Mouse (Mus musculus): ENCODE measurements at regions not wholly inside any gene's neighbourhood (a gene's known extent, or its start where the extent isn't known, plus 50 kb on each side); places are given as distances from the start of the nearest gene placed in this dataset.

GRCm38 (mm10) chr15:85669652-85670175, 65.1 kb upstream of the Ppara start:
- Histone ChIP-seq H3K4me1 (ENCODE audit: control insufficient read depth, insufficient read depth, insufficient read length) (peaks cover 18% of the 10 kb centered on the region), H3K36me3 (ENCODE audit: control insufficient read depth, insufficient read depth, low read length) (no peaks in the 10 kb centered on the region; the same call in 1 of the 2 replicates), H3K27ac (ENCODE audit: insufficient read depth, low read length) (peak overlapping the region; percentile 93), H3K27me3 (ENCODE audit: control insufficient read depth, insufficient read depth, low read length) (peaks cover 20% of the 10 kb centered on the region), H3K4me3 (ENCODE audit: extremely low read depth, insufficient read depth, insufficient read length) (peak overlapping the region; percentile 67)
- TF ChIP-seq CTCF (IDR thresholded peaks at IDR 0.05; ENCODE audit: extremely low read depth, insufficient read depth, insufficient read length, insufficient replicate concordance) (no peak), POLR2A (IDR thresholded peaks at IDR 0.05; ENCODE audit: low read depth, low read length) (no peak)
- DNase-seq (ENCODE audit: low read depth in 1 of 2, low spot score in 2 of 2), result no peak
- 32% methylated on average over 15 of the region's 15 CpGs for WGBS

- TF ChIP-seq POLR2A (IDR thresholded peaks at IDR 0.05; ENCODE audit: low read depth, low read length), result no peak
- no peak for TF ChIP-seq CTCF (IDR thresholded peaks at IDR 0.05; ENCODE audit: extremely low read depth, insufficient read depth, insufficient read length, insufficient replicate concordance)
These were observed 64.5 kb upstream of the Ppara start for GRCm38 (mm10) chr15:85670176-85670788.

GRCm38 (mm10) chr15:85670789-85671700, 63.7 kb upstream of the Ppara start:
- H3K27ac ChIP-seq (ENCODE audit: insufficient read depth, low read length), result peak overlapping the region; percentile 75

More at GRCm38 (mm10) chr15:85670176-85670788, 64.5 kb upstream of the Ppara start:
- peaks cover 18% of the 10 kb centered on the region for H3K4me1 ChIP-seq (ENCODE audit: control insufficient read depth, insufficient read depth, insufficient read length)
- H3K27ac ChIP-seq (ENCODE audit: insufficient read depth, low read length), result peak overlapping the region; percentile 93
- H3K4me3 ChIP-seq (ENCODE audit: extremely low read depth, insufficient read depth, insufficient read length), result peak overlapping the region; percentile 67
- H3K27me3 ChIP-seq (ENCODE audit: control insufficient read depth, insufficient read depth, low read length), result peaks cover 20% of the 10 kb centered on the region
- no peak for DNase-seq (ENCODE audit: low read depth in 1 of 2, low spot score in 2 of 2)
- under 1% methylated on average over 64 of the region's 64 CpGs for WGBS
- H3K36me3 ChIP-seq (ENCODE audit: control insufficient read depth, insufficient read depth, low read length), result no peaks in the 10 kb centered on the region; the same call in 1 of the 2 replicates

GRCm38 (mm10) chr15:85671701-85672191, 63.0 kb upstream of the Ppara start:
- no peaks in the 10 kb centered on the region; the same call in 1 of the 2 replicates for H3K36me3 ChIP-seq (ENCODE audit: control insufficient read depth, insufficient read depth, low read length)
- DNase-seq (ENCODE audit: low read depth in 1 of 2, low spot score in 2 of 2), result no peak
- H3K4me3 ChIP-seq (ENCODE audit: extremely low read depth, insufficient read depth, insufficient read length), result peak overlapping the region; percentile 67
- H3K27me3 ChIP-seq (ENCODE audit: control insufficient read depth, insufficient read depth, low read length), result peaks cover 20% of the 10 kb centered on the region
- H3K27ac ChIP-seq (ENCODE audit: insufficient read depth, low read length), result peak overlapping the region; percentile 75
- peaks cover 18% of the 10 kb centered on the region for H3K4me1 ChIP-seq (ENCODE audit: control insufficient read depth, insufficient read depth, insufficient read length)
- 2% methylated on average over 50 of the region's 50 CpGs for WGBS
- TF ChIP-seq POLR2A (IDR thresholded peaks at IDR 0.05; ENCODE audit: low read depth, low read length), result no peak

More at GRCm38 (mm10) chr15:85670789-85671700, 63.7 kb upstream of the Ppara start:
- Histone ChIP-seq H3K4me3 (ENCODE audit: extremely low read depth, insufficient read depth, insufficient read length) (peak overlapping the region; percentile 67), H3K36me3 (ENCODE audit: control insufficient read depth, insufficient read depth, low read length) (no peaks in the 10 kb centered on the region; the same call in 1 of the 2 replicates), H3K27me3 (ENCODE audit: control insufficient read depth, insufficient read depth, low read length) (peaks cover 20% of the 10 kb centered on the region), H3K4me1 (ENCODE audit: control insufficient read depth, insufficient read depth, insufficient read length) (peaks cover 18% of the 10 kb centered on the region)
- 1% methylated on average over 129 of the region's 141 CpGs for WGBS
- DNase-seq (ENCODE audit: low read depth in 1 of 2, low spot score in 2 of 2), result no peak
- TF ChIP-seq POLR2A (IDR thresholded peaks at IDR 0.05; ENCODE audit: low read depth, low read length), result no peak
- no peak for TF ChIP-seq CTCF (IDR thresholded peaks at IDR 0.05; ENCODE audit: extremely low read depth, insufficient read depth, insufficient read length, insufficient replicate concordance)

GRCm38 (mm10) chr15:85672376-85672775, 62.4 kb upstream of the Ppara start:
- Histone ChIP-seq H3K4me3 (ENCODE audit: extremely low read depth, insufficient read depth, insufficient read length) (no peak overlapping the region; the same call in none of the 2 replicates), H3K27ac (ENCODE audit: insufficient read depth, low read length) (no peak overlapping the region), H3K4me1 (ENCODE audit: control insufficient read depth, insufficient read depth, insufficient read length) (peaks cover 18% of the 10 kb centered on the region), H3K36me3 (ENCODE audit: control insufficient read depth, insufficient read depth, low read length) (no peaks in the 10 kb centered on the region; the same call in 1 of the 2 replicates), H3K27me3 (ENCODE audit: control insufficient read depth, insufficient read depth, low read length) (peaks cover 20% of the 10 kb centered on the region)
- DNase-seq (ENCODE audit: low read depth in 1 of 2, low spot score in 2 of 2), result no peak
- 62% methylated on average over 3 of the region's 3 CpGs for WGBS
- no peak for TF ChIP-seq CTCF (IDR thresholded peaks at IDR 0.05; ENCODE audit: extremely low read depth, insufficient read depth, insufficient read length, insufficient replicate concordance)
- TF ChIP-seq POLR2A (IDR thresholded peaks at IDR 0.05; ENCODE audit: low read depth, low read length), result no peak

- TF ChIP-seq CTCF (IDR thresholded peaks at IDR 0.05; ENCODE audit: extremely low read depth, insufficient read depth, insufficient read length, insufficient replicate concordance) (no peak), POLR2A (IDR thresholded peaks at IDR 0.05; ENCODE audit: low read depth, low read length) (no peak)
- Histone ChIP-seq H3K36me3 (ENCODE audit: control insufficient read depth, insufficient read depth, low read length) (no peaks in the 10 kb centered on the region), H3K27me3 (ENCODE audit: control insufficient read depth, insufficient read depth, low read length) (peaks cover 20% of the 10 kb centered on the region), H3K4me3 (ENCODE audit: extremely low read depth, insufficient read depth, insufficient read length) (peak overlapping the region; percentile 29), H3K4me1 (ENCODE audit: control insufficient read depth, insufficient read depth, insufficient read length) (peaks cover 18% of the 10 kb centered on the region), H3K27ac (ENCODE audit: insufficient read depth, low read length) (no peak overlapping the region)
- WGBS, result 78% methylated on average over 3 of the region's 3 CpGs
- DNase-seq (ENCODE audit: low read depth in 1 of 2, low spot score in 2 of 2), result no peak
These were observed 61.9 kb upstream of the Ppara start for GRCm38 (mm10) chr15:85672931-85673330.

Measured in spleen, adult 2 months (tissue).